Mouse (Mus musculus): ENCODE data around the gene Phf12. TPM values are rescaled to one million over a fixed set of nuclear protein-coding genes. Genes with fewer than 3 reads are reported as not detected.
A peak's percentile ranks its signal among the peaks of the same experiment; 100 is the strongest.

The Phf12 gene
- polyA plus RNA-seq, 1 experiment from 2014 or later: 19.6 TPM

GRCm38 (mm10) chr11:77979221-77979809 lies 3.2 kb upstream of the Phf12 start:
- no peak overlapping the region for H3K4me2 ChIP-seq (ENCODE audit: low read depth)
- WGBS: 79% methylated on average over 8 of the region's 8 CpGs
- DNase-seq (ENCODE audit: low spot score) (no peak), ATAC-seq (ENCODE audit: insufficient read depth, low FRiP score, low TSS enrichment) (no peak)
- H3K4me1 ChIP-seq (ENCODE audit: control insufficient read depth, insufficient read depth, low read length): no peaks in the 10 kb centered on the region
- no peaks in the 10 kb centered on the region; the same call in 1 of the 2 replicates for H3K27me3 ChIP-seq (ENCODE audit: control insufficient read depth, insufficient read depth, low read length)
- no peaks in the 10 kb centered on the region for H3K36me3 ChIP-seq (ENCODE audit: control insufficient read depth, insufficient read depth, low read length)
- H3K9me3 ChIP-seq (ENCODE audit: control insufficient read depth, low read length): no peaks in the 10 kb centered on the region
- H3K27ac ChIP-seq (ENCODE audit: low read depth, low read length): no peak overlapping the region
- no peak overlapping the region for H3K4me3 ChIP-seq (ENCODE audit: low read depth, low read length)
- no peak overlapping the region for H3K9ac ChIP-seq (ENCODE audit: low read length)

- no peaks in the 10 kb centered on the region for H3K36me3 ChIP-seq (ENCODE audit: control insufficient read depth, insufficient read depth, low read length)
- H3K9ac ChIP-seq (ENCODE audit: low read length): no peak overlapping the region
- no peaks in the 10 kb centered on the region; the same call in 1 of the 2 replicates for H3K27me3 ChIP-seq (ENCODE audit: control insufficient read depth, insufficient read depth, low read length)
- no peaks in the 10 kb centered on the region for H3K9me3 ChIP-seq (ENCODE audit: control insufficient read depth, low read length)
- H3K27ac ChIP-seq (ENCODE audit: low read depth, low read length): no peak overlapping the region
- 34% methylated on average over 11 of the region's 11 CpGs for WGBS
- no peak overlapping the region for H3K4me2 ChIP-seq (ENCODE audit: low read depth)
- peak; percentile 44 for DNase-seq (ENCODE audit: low spot score)
- H3K4me1 ChIP-seq (ENCODE audit: control insufficient read depth, insufficient read depth, low read length): peaks cover 4% of the 10 kb centered on the region; the same call in 1 of the 2 replicates
- no peak for ATAC-seq (ENCODE audit: insufficient read depth, low FRiP score, low TSS enrichment)
- H3K4me3 ChIP-seq (ENCODE audit: low read depth, low read length): no peak overlapping the region
These were observed 2.0 kb upstream of the Phf12 start for GRCm38 (mm10) chr11:77980281-77981204.

- DNase-seq (ENCODE audit: low spot score) (peak; percentile 94), ATAC-seq (ENCODE audit: insufficient read depth, low FRiP score, low TSS enrichment) (peak; percentile 86)
- Histone ChIP-seq H3K27ac (ENCODE audit: low read depth, low read length) (peak overlapping the region; percentile 89), H3K9ac (ENCODE audit: low read length) (peak overlapping the region; percentile 49), H3K36me3 (ENCODE audit: control insufficient read depth, insufficient read depth, low read length) (no peaks in the 10 kb centered on the region), H3K4me3 (ENCODE audit: low read depth, low read length) (peak overlapping the region; percentile 100), H3K4me1 (ENCODE audit: control insufficient read depth, insufficient read depth, low read length) (peaks cover 8% of the 10 kb centered on the region; the same call in 1 of the 2 replicates), H3K4me2 (ENCODE audit: low read depth) (peak overlapping the region; percentile 63), H3K9me3 (ENCODE audit: control insufficient read depth, low read length) (no peaks in the 10 kb centered on the region), H3K27me3 (ENCODE audit: control insufficient read depth, insufficient read depth, low read length) (no peaks in the 10 kb centered on the region)
- WGBS: 0% methylated on average over 29 of the region's 29 CpGs
These were observed 729 bp upstream of the Phf12 start for GRCm38 (mm10) chr11:77981609-77982440.

- Histone ChIP-seq H3K4me1 (ENCODE audit: control insufficient read depth, insufficient read depth, low read length) (peaks cover 8% of the 10 kb centered on the region; the same call in 1 of the 2 replicates), H3K27me3 (ENCODE audit: control insufficient read depth, insufficient read depth, low read length) (no peaks in the 10 kb centered on the region), H3K4me2 (ENCODE audit: low read depth) (peak overlapping the region; percentile 66), H3K9me3 (ENCODE audit: control insufficient read depth, low read length) (no peaks in the 10 kb centered on the region), H3K36me3 (ENCODE audit: control insufficient read depth, insufficient read depth, low read length) (no peaks in the 10 kb centered on the region), H3K9ac (ENCODE audit: low read length) (peak overlapping the region; percentile 96), H3K27ac (ENCODE audit: low read depth, low read length) (peak overlapping the region; percentile 86), H3K4me3 (ENCODE audit: low read depth, low read length) (peak overlapping the region; percentile 100)
- DNase-seq (ENCODE audit: low spot score) (peak; percentile 63), ATAC-seq (ENCODE audit: insufficient read depth, low FRiP score, low TSS enrichment) (no peak)
- under 1% methylated on average over 20 of the region's 32 CpGs for WGBS
These were observed 810 bp downstream of the Phf12 start for GRCm38 (mm10) chr11:77983191-77983936.

- Histone ChIP-seq H3K9ac (ENCODE audit: low read length) (peak overlapping the region; percentile 96), H3K9me3 (ENCODE audit: control insufficient read depth, low read length) (no peaks in the 10 kb centered on the region), H3K4me3 (ENCODE audit: low read depth, low read length) (peak overlapping the region; percentile 100), H3K27me3 (ENCODE audit: control insufficient read depth, insufficient read depth, low read length) (no peaks in the 10 kb centered on the region), H3K36me3 (ENCODE audit: control insufficient read depth, insufficient read depth, low read length) (no peaks in the 10 kb centered on the region), H3K4me2 (ENCODE audit: low read depth) (peak overlapping the region; percentile 66), H3K4me1 (ENCODE audit: control insufficient read depth, insufficient read depth, low read length) (peaks cover 8% of the 10 kb centered on the region; the same call in 1 of the 2 replicates), H3K27ac (ENCODE audit: low read depth, low read length) (peak overlapping the region; percentile 86)
- peak; percentile 81 for DNase-seq (ENCODE audit: low spot score)
- ATAC-seq (ENCODE audit: insufficient read depth, low FRiP score, low TSS enrichment): no peak
- under 1% methylated on average over 52 of the region's 63 CpGs for WGBS
These were observed 1.6 kb downstream of the Phf12 start for GRCm38 (mm10) chr11:77983937-77984835.

GRCm38 (mm10) chr11:77984836-77985231 lies 2.3 kb downstream of the Phf12 start:
- WGBS: 0% methylated on average over 13 of the region's 13 CpGs
- peak overlapping the region; percentile 86 for H3K27ac ChIP-seq (ENCODE audit: low read depth, low read length)
- peak; percentile 65 for DNase-seq (ENCODE audit: low spot score)
- H3K36me3 ChIP-seq (ENCODE audit: control insufficient read depth, insufficient read depth, low read length): no peaks in the 10 kb centered on the region
- no peak for ATAC-seq (ENCODE audit: insufficient read depth, low FRiP score, low TSS enrichment)
- peak overlapping the region; percentile 100 for H3K4me3 ChIP-seq (ENCODE audit: low read depth, low read length)
- no peaks in the 10 kb centered on the region for H3K27me3 ChIP-seq (ENCODE audit: control insufficient read depth, insufficient read depth, low read length)
- H3K9ac ChIP-seq (ENCODE audit: low read length): peak overlapping the region; percentile 96
- H3K4me2 ChIP-seq (ENCODE audit: low read depth): peak overlapping the region; percentile 66
- peaks cover 8% of the 10 kb centered on the region; the same call in 1 of the 2 replicates for H3K4me1 ChIP-seq (ENCODE audit: control insufficient read depth, insufficient read depth, low read length)
- H3K9me3 ChIP-seq (ENCODE audit: control insufficient read depth, low read length): no peaks in the 10 kb centered on the region

GRCm38 (mm10) chr11:77985541-77986065 lies 3.0 kb downstream of the Phf12 start:
- Histone ChIP-seq H3K27ac (ENCODE audit: low read depth, low read length) (no peak overlapping the region), H3K4me3 (ENCODE audit: low read depth, low read length) (peak overlapping the region; percentile 100), H3K4me2 (ENCODE audit: low read depth) (peak overlapping the region; percentile 66), H3K4me1 (ENCODE audit: control insufficient read depth, insufficient read depth, low read length) (peaks cover 8% of the 10 kb centered on the region; the same call in 1 of the 2 replicates), H3K9ac (ENCODE audit: low read length) (peak overlapping the region; percentile 96; the same call in 1 of the 2 replicates), H3K27me3 (ENCODE audit: control insufficient read depth, insufficient read depth, low read length) (no peaks in the 10 kb centered on the region), H3K36me3 (ENCODE audit: control insufficient read depth, insufficient read depth, low read length) (no peaks in the 10 kb centered on the region), H3K9me3 (ENCODE audit: control insufficient read depth, low read length) (no peaks in the 10 kb centered on the region)
- ATAC-seq (ENCODE audit: insufficient read depth, low FRiP score, low TSS enrichment) (no peak), DNase-seq (ENCODE audit: low spot score) (no peak)
- 90% methylated on average over 3 of the region's 3 CpGs for WGBS
